Mouse (Mus musculus) erythroblast, embryonic 14.5 days (primary cell): Measurements from ENCODE around the gene Mylpf.

Source experiments
- GATA1 ChIP-seq: IDR thresholded peaks from 2 replicates; pipeline ENCODE4 v1.6.1; 2012; ENCODE audit warnings: low read length, inconsistent platforms, mixed read lengths
- TAL1 ChIP-seq: IDR thresholded peaks from 3 replicates; pipeline ENCODE4 v1.6.1; 2012; ENCODE audit warnings: low read length, inconsistent platforms, mixed read lengths

DNA sequence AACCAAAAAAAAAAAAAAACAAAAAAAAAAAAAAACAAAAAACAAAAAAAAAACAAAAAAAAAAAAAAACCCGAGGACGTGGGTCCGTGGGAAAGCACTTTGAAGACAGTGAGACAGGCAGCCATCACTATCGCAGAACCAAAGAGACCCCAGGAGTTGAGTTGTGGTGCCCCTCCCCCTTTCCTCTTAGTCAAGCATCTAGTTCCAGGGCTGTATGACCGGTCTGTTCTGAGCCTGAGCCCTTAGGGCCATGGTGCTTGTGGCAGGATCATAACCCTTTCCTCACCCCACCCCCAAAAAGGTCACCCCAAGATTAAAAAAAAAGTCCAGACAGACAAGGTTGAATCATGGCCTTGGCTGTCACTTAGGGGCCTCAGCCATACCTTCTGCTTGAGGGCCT lies 7.6 kb downstream of the Mylpf start:
- no peak for TF ChIP-seq GATA1
- TF ChIP-seq TAL1 = no peak
